ENCODE assay signal across 16 mouse cellular contexts in the genomic region with DNA sequence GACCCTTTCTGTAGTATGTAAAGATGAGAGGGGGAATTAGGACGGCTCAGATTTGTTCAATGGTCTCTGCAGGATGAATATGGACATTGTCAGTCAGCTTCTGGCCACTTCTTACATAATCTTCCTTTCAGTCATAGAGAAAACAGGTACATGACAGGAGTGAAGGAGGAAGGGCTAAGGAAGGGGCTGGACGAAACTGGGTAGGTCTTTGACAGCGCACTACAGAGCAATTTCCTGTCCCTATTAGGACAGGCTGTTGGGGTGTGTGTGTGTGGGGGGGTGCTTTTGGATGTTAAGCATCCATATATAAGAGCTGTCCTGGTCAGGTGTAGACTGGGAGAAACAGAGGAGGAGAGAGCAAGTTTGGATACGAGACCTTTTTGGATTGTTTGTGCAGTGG. TPM values are rescaled to one million over a fixed set of nuclear protein-coding genes. Genes with fewer than 3 reads are reported as not detected.
"Had no signal": no experiment of that assay in that cellular context is flagged by ENCODE, and none has a peak within 500 bp of the region (broad histone marks: within the 10 kb centered on the region; RNA-seq: fewer than 3 reads in every experiment).

No protein-coding gene starts in this region.

- ATAC-seq: liver, postnatal 0 days; lung, postnatal 0 days; midbrain, embryonic 13.5 days; midbrain, embryonic 15.5 days had no signal

- DNase-seq: liver, postnatal 0 days; lung, adult 2 months; lung, postnatal 14 days; lung, postnatal 36 days; retina, postnatal 1 day; right cerebral cortex, adult 18-20 months; right cerebral cortex, postnatal 25 days; right cerebral cortex, postnatal 4 days; spleen, adult 18-20 months; thymus, adult 18-20 months; thymus, postnatal 14 days; thymus, postnatal 36 days had no signal

RNA-seq across cellular contexts. Expression of a gene that starts 38.8 kb away (rescaled TPM):
- total RNA-seq: monocyte, adult 5-6 weeks had no signal
